Comparison of ENCODE assay signal across 13 mouse cellular contexts in genomic region chr8:108537686-108538551, GRCm38 (mm10).
DNase-seq lines count a peak whose midpoint lies in the region; ATAC-seq lines count a peak whose summit lies in the region.
"Had no signal": no experiment of that assay in that cellular context is flagged by ENCODE, and none has a peak within 500 bp of the region (broad histone marks: within the 10 kb centered on the region; RNA-seq: fewer than 3 reads in every experiment).

No protein-coding gene starts in this region.

- H3K4me3 ChIP-seq in forebrain, embryonic 11.5 days (ENCODE audit: low read depth, low read length) = no peak overlapping the region
- H3K4me3 ChIP-seq in forebrain, embryonic 10.5 days = no peak overlapping the region
- H3K4me3 ChIP-seq in neural tube, embryonic 11.5 days (ENCODE audit: low read depth, low read length) = no peak overlapping the region
- H3K4me3 ChIP-seq: limb, embryonic 13.5 days; myocyte; stomach, embryonic 15.5 days had no signal

- H3K27me3 ChIP-seq in forebrain, embryonic 11.5 days (ENCODE audit: control insufficient read depth, insufficient read depth, low read length) = no peaks in the 10 kb centered on the region
- no peaks in the 10 kb centered on the region for H3K27me3 ChIP-seq in forebrain, embryonic 10.5 days (ENCODE audit: poor library complexity, severe bottlenecking)
- no peaks in the 10 kb centered on the region for H3K27me3 ChIP-seq in neural tube, embryonic 11.5 days (ENCODE audit: control insufficient read depth, insufficient read depth, low read length)
- H3K27me3 ChIP-seq: limb, embryonic 13.5 days; stomach, embryonic 15.5 days had no signal

- 77% methylated on average over 25 of the region's 25 CpGs for WGBS in forebrain, embryonic 11.5 days
- 93% methylated on average over 25 of the region's 25 CpGs for WGBS in forebrain, embryonic 10.5 days
- 78% methylated on average over 25 of the region's 25 CpGs for WGBS in neural tube, embryonic 11.5 days

- H3K27ac ChIP-seq in forebrain, embryonic 11.5 days (ENCODE audit: low read depth, low read length) = no peak overlapping the region
- no peak overlapping the region for H3K27ac ChIP-seq in forebrain, embryonic 10.5 days
- H3K27ac ChIP-seq in neural tube, embryonic 11.5 days (ENCODE audit: low read depth, low read length) = no peak overlapping the region
- H3K27ac ChIP-seq: limb, embryonic 13.5 days; stomach, embryonic 15.5 days had no signal

- peaks cover 12% of the 10 kb centered on the region for H3K4me1 ChIP-seq in forebrain, embryonic 11.5 days (replicated peaks; ENCODE audit: control insufficient read depth, insufficient read depth, low read length)
- peaks cover 39% of the 10 kb centered on the region for H3K4me1 ChIP-seq in forebrain, embryonic 10.5 days
- H3K4me1 ChIP-seq in neural tube, embryonic 11.5 days (ENCODE audit: control insufficient read depth, insufficient read depth, low read length) = no peaks in the 10 kb centered on the region
- H3K4me1 ChIP-seq: limb, embryonic 13.5 days; stomach, embryonic 15.5 days had no signal

- no peaks in the 10 kb centered on the region for H3K9me3 ChIP-seq in forebrain, embryonic 11.5 days (ENCODE audit: control insufficient read depth, low read length)
- H3K9me3 ChIP-seq in forebrain, embryonic 10.5 days = no peaks in the 10 kb centered on the region
- H3K9me3 ChIP-seq in neural tube, embryonic 11.5 days (ENCODE audit: control insufficient read depth, low read length) = no peaks in the 10 kb centered on the region
- H3K9me3 ChIP-seq: limb, embryonic 13.5 days; stomach, embryonic 15.5 days had no signal

- peak; percentile 66 for DNase-seq in forebrain, embryonic 11.5 days (ENCODE audit: low spot score)
- no peak for DNase-seq in forebrain, embryonic 10.5 days (ENCODE audit: extremely low spot score, low spot score)
- DNase-seq in neural tube, embryonic 11.5 days (ENCODE audit: low spot score) = peak; percentile 52
- no peak for DNase-seq in neural tube, embryonic 10.5 days (ENCODE audit: extremely low spot score, low spot score)
- DNase-seq in lung, postnatal 4 days = peak; percentile 13 to 30
- DNase-seq in gastrocnemius, adult 8-10 months (ENCODE audit: low spot score in 2 of 2) = no peak
- no peak for DNase-seq in ovary, postnatal 36 days (ENCODE audit: low spot score)
- DNase-seq: cerebellum, adult 9-10 months had no signal

- H3K36me3 ChIP-seq in forebrain, embryonic 11.5 days (ENCODE audit: control insufficient read depth, insufficient read depth, low read length) = no peaks in the 10 kb centered on the region
- no peaks in the 10 kb centered on the region for H3K36me3 ChIP-seq in forebrain, embryonic 10.5 days (replicated peaks)
- no peaks in the 10 kb centered on the region for H3K36me3 ChIP-seq in neural tube, embryonic 11.5 days (ENCODE audit: control insufficient read depth, insufficient read depth, low read length)
- H3K36me3 ChIP-seq: limb, embryonic 13.5 days; stomach, embryonic 15.5 days had no signal

- H3K9ac ChIP-seq in forebrain, embryonic 11.5 days (ENCODE audit: low read length) = no peak overlapping the region
- no peak overlapping the region for H3K9ac ChIP-seq in neural tube, embryonic 11.5 days (ENCODE audit: low read length)
- H3K9ac ChIP-seq: limb, embryonic 13.5 days; stomach, embryonic 15.5 days had no signal

- 0 out of 2 replicates have a peak, but pooled peaks have one; percentile 53 for ATAC-seq in forebrain, embryonic 11.5 days (replicated peaks; ENCODE audit: low FRiP score)
- ATAC-seq in neural tube, embryonic 11.5 days (ENCODE audit: insufficient read depth, low FRiP score, low TSS enrichment) = no peak
- no peak for ATAC-seq in megakaryocyte progenitor cell, adult 5-6 weeks (replicated peaks; ENCODE audit: poor library complexity)
- ATAC-seq: inflammation-experienced regulatory T-cells, adult 6 months had no signal

- no peak overlapping the region for H3K4me2 ChIP-seq in forebrain, embryonic 11.5 days (ENCODE audit: low read depth, low read length, severe bottlenecking)
- no peak overlapping the region for H3K4me2 ChIP-seq in neural tube, embryonic 11.5 days (ENCODE audit: low read depth)
- H3K4me2 ChIP-seq: limb, embryonic 13.5 days; stomach, embryonic 15.5 days had no signal

Comparison
In these comparisons a context has a peak if more than half of its experiments do, and no peak if none do; other contexts are left out.
1. DNase-seq: peak in forebrain, embryonic 11.5 days (single experiment), neural tube, embryonic 11.5 days (single experiment) and lung, postnatal 4 days (2 of 2); none in forebrain, embryonic 10.5 days (single experiment), neural tube, embryonic 10.5 days (single experiment), gastrocnemius, adult 8-10 months (0 of 2) and ovary, postnatal 36 days (single experiment).